Mouse (Mus musculus) limb, embryonic 14.5 days (tissue): ENCODE measurements around the gene Whamm. TPM values are rescaled to one million over a fixed set of nuclear protein-coding genes. Genes with fewer than 3 reads are reported as not detected.

Experiments used
- ATAC-seq: fragments of 200-750 bp; cut with Nextera tagmentation; 2 replicates; pipeline ENCODE4 v1.8.0; 2017; ENCODE audit warnings: low read depth, moderate number of reproducible peaks, moderate TSS enrichment; ENCODE audit not compliant: low FRiP score
- DNase-seq: peaks from one replicate; pipeline ENCODE4 v3.0.0-alpha.2; 2015; ENCODE audit warnings: low spot score
- H3K27ac ChIP-seq: fragments of 300-500 bp; sonication (generic); replicated peaks from 2 replicates; pipeline ENCODE4 v1.5.1; 2014; ENCODE audit warnings: low read depth, mild to moderate bottlenecking, low read length, moderate library complexity, mixed read lengths
- H3K27me3 ChIP-seq: fragments of 300-500 bp; sonication (generic); 2 replicates; pipeline ENCODE4 v1.6.1; 2014; ENCODE audit warnings: low read length, mixed read lengths; ENCODE audit not compliant: control insufficient read depth, insufficient read depth
- H3K36me3 ChIP-seq: fragments of 300-500 bp; sonication (generic); 2 replicates; pipeline ENCODE4 v1.6.1; 2014; ENCODE audit warnings: mild to moderate bottlenecking, low read length, moderate library complexity, mixed read lengths; ENCODE audit not compliant: control insufficient read depth, insufficient read depth
- H3K4me1 ChIP-seq: fragments of 300-500 bp; sonication (generic); 2 replicates; pipeline ENCODE4 v1.6.1; 2014; ENCODE audit warnings: antibody characterized with exemption, low read length, mixed read lengths; ENCODE audit not compliant: control insufficient read depth, insufficient read depth
- H3K4me2 ChIP-seq: fragments of 300-500 bp; sonication (generic); replicated peaks from 2 replicates; pipeline ENCODE4 v1.6.1; 2014; ENCODE audit warnings: low read depth, mild to moderate bottlenecking, low read length, moderate library complexity; ENCODE audit not compliant: severe bottlenecking
- H3K4me3 ChIP-seq: fragments of 300-500 bp; sonication (generic); replicated peaks from 2 replicates; pipeline ENCODE4 v1.5.1; 2014; ENCODE audit warnings: low read length
- H3K9ac ChIP-seq: fragments of 300-500 bp; sonication (generic); 2 replicates; pipeline ENCODE4 v1.6.1; 2014; ENCODE audit warnings: mild to moderate bottlenecking, low read depth, low read length, moderate library complexity; ENCODE audit not compliant: severe bottlenecking
- H3K9me3 ChIP-seq: fragments of 300-500 bp; sonication (generic); 2 replicates; pipeline ENCODE4 v1.6.1; 2016; ENCODE audit warnings: low read length; ENCODE audit not compliant: control insufficient read depth
- POLR2A ChIP-seq: fragments of 200-500 bp; IDR thresholded peaks from 2 replicates; pipeline ENCODE4 v1.8.0; 2012; ENCODE audit warnings: inconsistent platforms, mild to moderate bottlenecking, moderate library complexity, borderline replicate concordance; ENCODE audit not compliant: insufficient read depth, insufficient read length; ENCODE audit errors: extremely low read depth
- WGBS: fragments of 180-500 bp; shearing (Covaris S2); extraction: QIAGEN DNeasy Blood & Tissue Kit; methylation state at CpG from one replicate; pipeline ENCODE4 v1.1.7; 2014; 5-methylcytosine and 5-hydroxymethylcytosine counted together
- polyA plus RNA-seq, 2 experiments: library from polyadenylated mRNA; depleted of rRNA in 1 of 2; stranded (reverse) in 1 of 2; unstranded in 1 of 2; fragments of >200 nt; fragmentation: Nextera tagmentation in 1 of 2; extraction: Ambion mirVana in 1 of 2; gene quantifications; 2 replicates each; pipeline versions ENCODE4 v1.2.1 to v1.2.3; 2012 to 2014

Gene Whamm
- polyA plus RNA-seq (2012; rRNA removed) (10.4 and 11.0 TPM in 2 replicates), polyA plus RNA-seq (2014; fragmentation: Nextera tagmentation; extraction: Ambion mirVana) (5.4 and 7.5 TPM in 2 replicates)

DNA sequence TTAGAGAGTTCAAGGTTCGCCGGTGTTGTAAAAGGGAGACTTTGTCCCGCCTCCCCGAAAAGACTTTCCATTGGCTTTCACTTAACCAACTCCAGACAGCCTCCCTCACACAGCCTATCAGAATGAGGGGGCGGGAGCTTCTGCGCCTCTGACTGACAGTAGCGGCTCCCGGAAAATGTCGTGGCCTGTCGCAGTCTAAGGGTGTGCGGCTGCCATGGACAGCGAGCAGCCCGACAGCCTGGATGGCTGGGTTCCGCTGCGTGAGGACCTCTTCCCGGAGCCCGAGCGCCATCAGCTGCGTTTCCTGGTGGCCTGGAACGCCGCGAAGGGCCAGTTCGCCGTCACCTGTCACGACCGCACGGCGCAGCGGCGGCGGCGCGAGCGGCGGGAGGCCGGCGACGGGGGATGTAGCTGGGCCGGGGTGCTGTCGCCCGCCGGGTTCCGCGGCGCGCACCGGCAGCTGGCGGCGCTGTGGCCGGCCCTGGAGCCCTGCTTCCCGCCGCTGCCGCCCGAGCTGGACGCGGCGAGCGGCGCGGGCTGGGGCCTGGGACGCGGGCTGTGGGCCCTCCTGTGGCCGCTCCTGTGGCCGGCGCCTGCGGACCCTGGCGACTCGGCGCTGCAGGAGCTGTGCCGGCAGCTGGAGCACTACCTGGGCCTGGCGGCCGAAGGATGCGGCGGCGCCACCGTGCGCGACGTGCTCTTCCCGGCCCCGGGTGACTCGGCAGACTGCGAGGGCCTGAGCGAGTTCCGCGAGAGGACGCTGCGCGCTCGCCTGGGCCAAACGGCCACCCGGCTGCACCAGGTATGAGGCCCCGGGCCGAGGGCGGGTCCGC is at the start of gene Whamm:
Whamm (plus strand) TSS at position 159 of the 833 bp plus-strand sequence.
- WGBS: under 1% methylated on average over 87 of the region's 96 CpGs
- Histone ChIP-seq H3K27ac (peak within 1 kb of the TSS; percentile 83), H3K36me3 (peaks cover 7% of the 10 kb centered on the region), H3K4me2 (peak within 1 kb of the TSS; percentile 84), H3K9me3 (no peaks in the 10 kb centered on the region), H3K4me3 (peak within 1 kb of the TSS; percentile 81), H3K9ac (peak within 1 kb of the TSS; percentile 76), H3K4me1 (peaks cover 5% of the 10 kb centered on the region), H3K27me3 (no peaks in the 10 kb centered on the region)
- TF ChIP-seq POLR2A: 0 out of 2 replicates have a peak, but pooled peaks have one; percentile 68
- ATAC-seq (peak; percentile 99), DNase-seq (peak; percentile 94)

- H3K36me3 ChIP-seq: peaks cover 13% of the 10 kb centered on the region
- no peaks in the 10 kb centered on the region for H3K27me3 ChIP-seq
- peak overlapping the region; percentile 78 for H3K9ac ChIP-seq
- DNase-seq: peak; percentile 97
- peaks cover 17% of the 10 kb centered on the region for H3K4me1 ChIP-seq
- H3K9me3 ChIP-seq: no peaks in the 10 kb centered on the region
- H3K27ac ChIP-seq: peak overlapping the region; percentile 96
- peak overlapping the region; percentile 68 for H3K4me3 ChIP-seq
- 1% methylated on average over 31 of the region's 31 CpGs for WGBS
- ATAC-seq: peak; percentile 99
- TF ChIP-seq POLR2A: peak; percentile 94; the same call in 1 of the 2 replicates
- H3K4me2 ChIP-seq: peak overlapping the region; percentile 82
These were observed 47.9 kb upstream of the Whamm start for GRCm38 (mm10) chr7:81523008-81523662.

DNA sequence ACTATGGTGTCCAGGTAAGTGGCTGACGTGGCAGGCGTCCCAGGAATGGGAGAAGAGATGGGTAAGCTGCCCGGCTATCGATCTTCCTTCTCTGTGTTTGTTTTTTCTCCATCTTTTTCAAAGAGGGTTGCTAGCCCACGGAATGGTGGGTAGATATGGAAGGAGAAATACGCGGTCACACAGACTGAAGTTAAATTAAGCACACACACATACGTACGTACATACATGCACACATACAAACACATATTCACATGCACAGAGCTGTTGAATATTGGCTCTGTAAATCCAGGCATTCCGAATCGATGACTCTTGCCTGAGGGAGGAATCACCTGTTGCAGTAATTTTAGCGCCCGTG is 47.4 kb upstream of the Whamm start:
- H3K4me1 ChIP-seq: peaks cover 17% of the 10 kb centered on the region
- no peak for TF ChIP-seq POLR2A
- H3K27me3 ChIP-seq: no peaks in the 10 kb centered on the region
- WGBS: 13% methylated on average over 13 of the region's 13 CpGs
- peak overlapping the region; percentile 68 for H3K4me3 ChIP-seq
- DNase-seq: no peak
- H3K9me3 ChIP-seq: no peaks in the 10 kb centered on the region
- peak overlapping the region; percentile 96 for H3K27ac ChIP-seq
- peaks cover 18% of the 10 kb centered on the region for H3K36me3 ChIP-seq
- H3K9ac ChIP-seq: peak overlapping the region; percentile 78
- peak; percentile 33 for ATAC-seq
- peak overlapping the region; percentile 82 for H3K4me2 ChIP-seq

DNA sequence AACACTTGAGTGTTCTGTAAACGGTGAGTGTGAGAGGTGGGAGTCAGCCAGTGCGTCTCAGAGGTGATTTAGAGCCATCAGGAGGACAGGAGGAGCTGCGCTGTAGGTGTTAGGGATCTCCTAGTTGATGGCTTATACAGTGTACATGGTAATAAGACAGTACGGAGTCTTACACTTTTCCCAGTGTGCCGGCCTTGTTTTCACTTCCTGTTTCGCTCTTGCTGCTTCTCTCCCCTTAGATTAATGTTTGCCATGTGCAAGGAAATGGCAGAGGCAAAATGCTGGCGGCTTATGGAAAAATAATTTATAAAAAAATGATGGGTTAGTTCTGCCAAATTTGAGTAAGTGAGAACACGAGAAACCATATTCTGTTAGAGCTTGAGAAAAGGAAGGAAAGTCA is 42.1 kb upstream of the Whamm start:
- no peak overlapping the region for H3K27ac ChIP-seq
- no peak for DNase-seq
- no peak overlapping the region for H3K4me2 ChIP-seq
- no peak overlapping the region for H3K9ac ChIP-seq
- no peak for ATAC-seq
- H3K4me1 ChIP-seq: peaks cover 12% of the 10 kb centered on the region
- 94% methylated on average over 8 of the region's 8 CpGs for WGBS
- peaks cover 6% of the 10 kb centered on the region for H3K9me3 ChIP-seq
- no peak overlapping the region for H3K4me3 ChIP-seq
- H3K36me3 ChIP-seq: peaks cover 68% of the 10 kb centered on the region
- no peaks in the 10 kb centered on the region for H3K27me3 ChIP-seq
- TF ChIP-seq POLR2A: no peak

DNA sequence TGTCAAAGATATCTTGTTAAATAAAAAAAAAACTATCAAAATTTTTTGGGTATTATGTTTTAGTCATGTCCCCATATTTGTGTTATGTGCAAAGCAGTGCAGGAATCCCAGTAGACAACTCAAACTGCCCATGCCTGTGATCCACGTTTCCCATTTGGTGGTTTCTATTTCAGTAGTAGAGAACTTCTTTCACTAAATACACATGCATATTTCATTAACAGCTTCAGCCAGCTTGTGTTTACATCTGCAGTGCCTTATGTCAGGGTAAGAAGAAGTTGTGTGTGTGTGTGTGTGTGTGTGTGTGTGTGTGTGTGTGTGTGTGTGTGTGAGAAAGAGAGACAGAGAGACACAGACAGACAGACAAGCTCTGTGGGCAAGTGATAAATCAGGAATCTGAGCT is 39.6 kb upstream of the Whamm start:
- Histone ChIP-seq H3K27me3 (no peaks in the 10 kb centered on the region), H3K4me2 (no peak overlapping the region), H3K9ac (no peak overlapping the region), H3K4me1 (no peaks in the 10 kb centered on the region), H3K4me3 (no peak overlapping the region), H3K36me3 (peaks cover 81% of the 10 kb centered on the region), H3K27ac (no peak overlapping the region), H3K9me3 (peaks cover 6% of the 10 kb centered on the region)
- DNase-seq: no peak
- 89% methylated on average over 1 of the region's 1 CpGs for WGBS
- no peak for TF ChIP-seq POLR2A
- no peak for ATAC-seq
